Mouse (Mus musculus) liver, embryonic 13.5 days (tissue): ENCODE data around the gene Zfp575. TPM values are rescaled to one million over a fixed set of nuclear protein-coding genes. Genes with fewer than 3 reads are reported as not detected.
A peak's percentile ranks its signal among the peaks of the same experiment; 100 is the strongest.

Experiments used
- ATAC-seq: fragments of 200-750 bp; cut with Nextera tagmentation; 2 replicates; pipeline ENCODE4 v1.8.0; 2017; ENCODE audit warnings: low read depth, mild to moderate bottlenecking, moderate number of reproducible peaks, moderate library complexity
- DNase-seq: peaks from one replicate; pipeline ENCODE4 v3.0.0; 2022
- H3K27ac ChIP-seq: fragments of 300-500 bp; sonication (generic); 2 replicates; pipeline ENCODE4 v1.5.1; 2015; ENCODE audit warnings: moderate library complexity, mild to moderate bottlenecking, inconsistent platforms
- H3K27me3 ChIP-seq: fragments of 300-500 bp; sonication (generic); 2 replicates; pipeline ENCODE4 v1.6.1; 2015; ENCODE audit warnings: mild to moderate bottlenecking, inconsistent platforms
- H3K36me3 ChIP-seq: fragments of 300-500 bp; sonication (generic); 2 replicates; pipeline ENCODE4 v1.6.1; 2015; ENCODE audit warnings: mild to moderate bottlenecking, inconsistent platforms
- H3K4me1 ChIP-seq: fragments of 300-500 bp; sonication (generic); replicated peaks from 2 replicates; pipeline ENCODE4 v1.6.1; 2015; ENCODE audit warnings: inconsistent platforms
- H3K4me2 ChIP-seq: fragments of 300-500 bp; sonication (generic); 2 replicates; pipeline ENCODE4 v1.6.1; 2015; ENCODE audit warnings: inconsistent platforms, mild to moderate bottlenecking, moderate library complexity
- H3K4me3 ChIP-seq: fragments of 300-500 bp; sonication (generic); replicated peaks from 2 replicates; pipeline ENCODE4 v1.5.1; 2015; ENCODE audit warnings: mild to moderate bottlenecking, inconsistent platforms
- H3K9ac ChIP-seq: fragments of 300-500 bp; sonication (generic); 2 replicates; pipeline ENCODE4 v1.6.1; 2015; ENCODE audit warnings: mild to moderate bottlenecking, inconsistent platforms
- H3K9me3 ChIP-seq: fragments of 300-500 bp; sonication (generic); replicated peaks from 2 replicates; pipeline ENCODE4 v1.6.1; 2016; ENCODE audit warnings: inconsistent platforms
- WGBS: fragments of 180-500 bp; shearing (Covaris S2); methylation state at CpG from one replicate; pipeline ENCODE4 v1.1.7; 2015; ENCODE audit not compliant: insufficient replicate concordance; 5-methylcytosine and 5-hydroxymethylcytosine counted together
- polyA plus RNA-seq: library from polyadenylated mRNA; unstranded; fragments of >200 nt; fragmentation: Nextera tagmentation; extraction: Ambion mirVana; gene quantifications from 2 replicates; pipeline ENCODE4 v1.2.1, GENCODE M21; 2015

The Zfp575 gene
- polyA plus RNA-seq, 1 experiment from 2014 or later: 0.31 TPM

DNA sequence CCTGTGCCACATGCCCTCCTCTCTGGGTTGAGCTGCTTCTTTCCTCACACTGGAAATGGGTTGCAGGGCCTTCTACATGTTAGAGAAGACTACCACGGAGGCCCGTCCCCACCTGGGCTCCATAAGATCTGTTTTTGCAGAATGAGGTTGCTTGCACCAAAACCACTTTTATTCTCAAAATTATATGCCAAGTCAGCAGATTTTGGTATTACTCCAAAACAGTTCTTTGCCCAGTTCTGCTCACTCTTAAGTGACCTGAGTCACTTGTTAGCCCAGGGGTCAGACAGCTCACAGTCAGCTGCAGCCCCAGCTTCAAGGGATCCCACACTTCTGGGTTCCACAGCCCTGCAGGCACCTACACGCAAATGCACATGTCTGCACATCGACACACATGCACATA is 26.0 kb downstream of the Zfp575 start:
- no peak overlapping the region for H3K27ac ChIP-seq
- H3K4me2 ChIP-seq: no peak overlapping the region
- WGBS: 82% methylated on average over 4 of the region's 4 CpGs
- H3K4me1 ChIP-seq: no peaks in the 10 kb centered on the region
- H3K27me3 ChIP-seq: no peaks in the 10 kb centered on the region
- H3K9me3 ChIP-seq: no peaks in the 10 kb centered on the region
- no peak overlapping the region for H3K9ac ChIP-seq
- H3K4me3 ChIP-seq: no peak overlapping the region
- DNase-seq (no peak), ATAC-seq (no peak)
- H3K36me3 ChIP-seq: peaks cover 80% of the 10 kb centered on the region

- Histone ChIP-seq H3K9me3 (no peaks in the 10 kb centered on the region), H3K27me3 (no peaks in the 10 kb centered on the region), H3K4me2 (no peak overlapping the region), H3K4me1 (0 out of 2 replicates have a peak, but pooled peaks cover 8% of the 10 kb centered on the region), H3K36me3 (peaks cover 66% of the 10 kb centered on the region), H3K27ac (no peak overlapping the region), H3K4me3 (no peak overlapping the region), H3K9ac (no peak overlapping the region)
- 88% methylated on average over 10 of the region's 10 CpGs for WGBS
- ATAC-seq (no peak), DNase-seq (no peak)
Measured at GRCm38 (mm10) chr7:24555786-24556185, 31.7 kb downstream of the Zfp575 start.

DNA sequence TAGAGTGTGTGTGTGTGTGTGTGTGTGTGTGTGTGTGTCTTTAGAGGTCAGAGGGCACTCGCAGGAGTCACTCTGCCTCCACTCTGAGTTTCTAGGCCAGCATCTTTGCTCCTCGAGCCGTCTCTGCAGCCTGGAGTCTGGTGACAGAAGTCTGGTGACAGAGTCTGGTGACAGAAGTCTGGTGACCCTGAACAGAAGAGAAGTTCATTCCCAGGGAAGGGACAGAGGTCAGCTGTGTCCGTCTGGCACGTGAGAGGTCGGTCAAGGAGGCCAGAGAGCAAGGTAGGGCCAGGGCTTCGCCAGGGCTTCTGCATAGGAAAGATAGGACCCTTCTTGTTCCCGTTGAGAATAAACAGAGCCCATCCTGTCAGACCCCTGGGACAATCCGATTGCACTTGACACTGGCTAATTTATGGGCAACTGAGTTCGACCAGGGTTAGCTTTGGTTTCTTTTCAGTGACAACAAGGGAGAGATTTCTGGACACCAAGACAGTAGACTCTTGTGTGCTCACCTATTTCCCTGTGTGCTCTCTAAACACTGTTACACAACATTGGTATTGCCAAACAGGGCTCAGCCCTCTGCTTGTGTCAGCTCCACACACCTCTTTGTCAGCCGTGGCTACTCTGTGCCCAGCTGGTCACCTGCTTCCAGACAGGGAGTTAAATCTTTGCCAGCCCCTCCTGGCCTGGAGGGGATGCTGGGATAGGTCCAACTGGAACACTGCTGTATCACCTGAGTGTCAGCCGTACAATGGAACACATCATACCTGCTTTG is 35.3 kb downstream of the Zfp575 start:
- DNase-seq (no peak), ATAC-seq (peak; percentile 76)
- H3K4me1 ChIP-seq: peaks cover 18% of the 10 kb centered on the region
- no peaks in the 10 kb centered on the region for H3K9me3 ChIP-seq
- no peak overlapping the region for H3K9ac ChIP-seq
- no peaks in the 10 kb centered on the region for H3K27me3 ChIP-seq
- H3K27ac ChIP-seq: peak overlapping the region; percentile 50; the same call in 1 of the 2 replicates
- no peak overlapping the region for H3K4me2 ChIP-seq
- H3K4me3 ChIP-seq: no peak overlapping the region
- H3K36me3 ChIP-seq: peaks cover 60% of the 10 kb centered on the region
- 70% methylated on average over 12 of the region's 12 CpGs for WGBS

DNA sequence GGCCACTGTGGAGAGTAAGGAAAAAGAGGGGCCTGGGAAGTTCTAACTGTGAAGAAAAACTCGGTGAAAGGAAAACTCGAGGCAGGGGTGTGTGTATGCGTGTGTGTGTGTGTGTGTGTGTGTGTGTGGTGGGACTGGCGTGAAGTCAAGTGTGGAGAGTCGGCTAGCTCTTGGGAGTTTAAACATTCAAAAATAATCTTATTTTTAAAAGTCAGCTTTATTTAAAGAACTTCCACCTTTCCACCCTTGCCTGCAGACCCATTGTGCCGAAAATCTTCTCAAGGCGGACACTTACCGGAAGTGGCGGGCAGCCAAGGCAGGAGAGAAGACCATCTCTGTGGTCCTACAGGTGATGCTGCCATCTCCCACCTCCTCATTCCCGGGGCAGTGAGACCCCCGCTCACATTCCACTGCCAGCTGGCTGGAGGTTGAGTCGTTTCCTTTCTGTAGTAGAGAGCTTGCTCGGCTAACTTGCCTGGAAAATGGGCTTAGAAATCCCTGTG is 39.9 kb downstream of the Zfp575 start:
- peaks cover 28% of the 10 kb centered on the region for H3K4me1 ChIP-seq
- H3K4me2 ChIP-seq: peak overlapping the region; percentile 78
- peaks cover 33% of the 10 kb centered on the region for H3K36me3 ChIP-seq
- WGBS: 26% methylated on average over 13 of the region's 13 CpGs
- H3K27me3 ChIP-seq: no peaks in the 10 kb centered on the region
- peak overlapping the region; percentile 83 for H3K4me3 ChIP-seq
- ATAC-seq (no peak), DNase-seq (no peak)
- peak overlapping the region; percentile 68 for H3K27ac ChIP-seq
- H3K9ac ChIP-seq: peak overlapping the region; percentile 87
- 0 out of 2 replicates have a peak, but pooled peaks cover 4% of the 10 kb centered on the region for H3K9me3 ChIP-seq

GRCm38 (mm10) chr7:24546634-24547389 is 40.6 kb downstream of the Zfp575 start:
- Histone ChIP-seq H3K4me2 (peak overlapping the region; percentile 78), H3K36me3 (peaks cover 25% of the 10 kb centered on the region), H3K4me1 (peaks cover 28% of the 10 kb centered on the region), H3K27me3 (no peaks in the 10 kb centered on the region), H3K4me3 (peak overlapping the region; percentile 83), H3K9ac (peak overlapping the region; percentile 87), H3K27ac (peak overlapping the region; percentile 68), H3K9me3 (0 out of 2 replicates have a peak, but pooled peaks cover 4% of the 10 kb centered on the region)
- peak; percentile 99 for DNase-seq
- under 1% methylated on average over 57 of the region's 57 CpGs for WGBS
- ATAC-seq: peak; percentile 97

DNA sequence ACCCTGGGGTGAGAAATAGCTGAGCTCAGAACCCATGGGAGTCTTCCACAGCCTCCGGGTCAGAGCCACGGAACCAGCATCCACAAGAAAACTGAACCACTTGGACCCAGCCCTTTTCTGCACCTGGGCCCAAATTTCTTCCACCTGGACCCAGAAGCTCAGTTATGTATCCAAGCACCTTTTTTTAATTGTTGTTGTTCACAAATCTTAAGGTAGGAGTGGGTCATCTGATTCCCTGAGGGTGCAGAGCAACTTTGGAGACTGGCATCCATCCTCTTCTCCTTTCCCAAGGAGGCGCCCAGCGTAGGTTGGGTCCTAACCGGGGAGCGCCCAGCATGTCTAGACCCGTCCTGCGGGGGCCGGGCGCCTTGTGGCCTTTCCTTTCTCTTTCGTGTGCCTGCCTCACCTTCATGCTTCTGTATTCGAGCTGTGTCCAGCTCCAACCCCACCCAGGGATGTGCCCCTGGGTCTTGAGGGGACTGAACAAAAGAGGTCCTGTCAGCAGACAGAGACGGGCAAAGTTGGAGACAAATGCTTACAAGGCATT is 41.3 kb downstream of the Zfp575 start, which contains the start of the genes Pinlyp and Xrcc1:
Gene Pinlyp, minus strand, starts transcription at position 51 of the 547 bp plus-strand sequence.
Gene Xrcc1, plus strand, starts transcription at position 222 of the 547 bp plus-strand sequence.
- DNase-seq (no peak), ATAC-seq (no peak)
- peaks cover 24% of the 10 kb centered on the region for H3K4me1 ChIP-seq
- peak within 1 kb of the TSS; percentile 83 for H3K4me3 ChIP-seq
- peaks cover 22% of the 10 kb centered on the region for H3K36me3 ChIP-seq
- peak within 1 kb of the TSS; percentile 78 for H3K4me2 ChIP-seq
- peak within 1 kb of the TSS; percentile 87 for H3K9ac ChIP-seq
- H3K27me3 ChIP-seq: no peaks in the 10 kb centered on the region
- peak within 1 kb of the TSS; percentile 68 for H3K27ac ChIP-seq
- H3K9me3 ChIP-seq: 0 out of 2 replicates have a peak, but pooled peaks cover 4% of the 10 kb centered on the region
- 43% methylated on average over 13 of the region's 13 CpGs for WGBS

- DNase-seq (no peak), ATAC-seq (no peak)
Measured at GRCm38 (mm10) chr7:24544506-24544905, 42.9 kb downstream of the Zfp575 start.

DNA sequence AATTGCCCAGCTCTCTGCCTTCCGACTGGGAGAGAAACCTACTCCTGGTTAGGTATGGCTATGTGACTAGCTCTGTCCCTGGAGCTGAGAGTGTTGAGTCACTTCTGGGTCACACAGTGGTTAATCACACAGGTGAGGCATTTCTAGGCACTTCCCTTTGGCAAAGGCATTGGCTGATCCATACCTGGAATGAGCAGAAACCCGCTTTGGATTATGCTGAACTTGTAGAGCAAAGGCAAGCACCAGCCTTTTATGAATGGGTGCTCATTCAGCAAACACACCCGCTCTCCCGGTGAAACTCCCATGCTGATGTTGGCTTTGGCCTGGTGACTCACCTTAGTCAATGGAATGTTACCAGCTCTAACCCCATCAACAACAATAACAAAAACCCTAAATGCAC is 47.8 kb downstream of the Zfp575 start:
- DNase-seq (no peak), ATAC-seq (no peak)
- Histone ChIP-seq H3K4me3 (no peak overlapping the region), H3K4me1 (peaks cover 6% of the 10 kb centered on the region), H3K36me3 (no peaks in the 10 kb centered on the region), H3K9me3 (0 out of 2 replicates have a peak, but pooled peaks cover 2% of the 10 kb centered on the region), H3K27ac (no peak overlapping the region), H3K9ac (no peak overlapping the region), H3K27me3 (no peaks in the 10 kb centered on the region), H3K4me2 (no peak overlapping the region)
- 78% methylated on average over 4 of the region's 4 CpGs for WGBS

More at GRCm38 (mm10) chr7:24544506-24544905, 42.9 kb downstream of the Zfp575 start:
- peaks cover 26% of the 10 kb centered on the region for H3K4me1 ChIP-seq
- 0 out of 2 replicates have a peak, but pooled peaks cover 4% of the 10 kb centered on the region for H3K9me3 ChIP-seq
- no peaks in the 10 kb centered on the region for H3K27me3 ChIP-seq
- no peak overlapping the region for H3K4me3 ChIP-seq
- H3K9ac ChIP-seq: no peak overlapping the region
- H3K36me3 ChIP-seq: peaks cover 10% of the 10 kb centered on the region; the same call in 1 of the 2 replicates
- WGBS: 50% methylated on average over 2 of the region's 2 CpGs
- no peak overlapping the region for H3K4me2 ChIP-seq
- no peak overlapping the region for H3K27ac ChIP-seq

DNA sequence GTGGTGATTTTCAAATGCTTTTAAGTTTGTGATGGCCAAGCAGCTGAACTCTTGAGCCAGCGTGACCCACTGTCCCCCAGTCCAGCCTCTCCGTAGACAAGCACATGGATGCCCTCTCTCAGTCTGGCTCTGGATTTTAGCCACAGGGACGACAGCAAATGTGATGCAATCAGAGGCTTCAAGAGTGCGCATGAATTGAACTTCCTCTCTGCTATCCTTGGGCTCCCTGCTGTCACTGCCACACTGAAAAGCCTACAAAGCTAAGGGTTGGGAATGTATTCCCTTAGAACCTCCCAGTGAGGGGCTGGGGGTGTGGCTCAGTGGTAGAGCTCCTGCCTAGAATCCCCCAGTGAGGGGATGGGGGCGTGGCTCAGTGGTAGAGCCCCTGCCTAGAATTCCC is 48.7 kb downstream of the Zfp575 start:
- no peak overlapping the region for H3K4me2 ChIP-seq
- H3K9me3 ChIP-seq: no peaks in the 10 kb centered on the region
- H3K36me3 ChIP-seq: peaks cover 9% of the 10 kb centered on the region
- H3K4me3 ChIP-seq: no peak overlapping the region
- H3K27ac ChIP-seq: no peak overlapping the region
- H3K4me1 ChIP-seq: peaks cover 6% of the 10 kb centered on the region
- H3K9ac ChIP-seq: no peak overlapping the region
- WGBS: 45% methylated on average over 5 of the region's 5 CpGs
- no peak for DNase-seq
- ATAC-seq: no peak
- H3K27me3 ChIP-seq: no peaks in the 10 kb centered on the region

DNA sequence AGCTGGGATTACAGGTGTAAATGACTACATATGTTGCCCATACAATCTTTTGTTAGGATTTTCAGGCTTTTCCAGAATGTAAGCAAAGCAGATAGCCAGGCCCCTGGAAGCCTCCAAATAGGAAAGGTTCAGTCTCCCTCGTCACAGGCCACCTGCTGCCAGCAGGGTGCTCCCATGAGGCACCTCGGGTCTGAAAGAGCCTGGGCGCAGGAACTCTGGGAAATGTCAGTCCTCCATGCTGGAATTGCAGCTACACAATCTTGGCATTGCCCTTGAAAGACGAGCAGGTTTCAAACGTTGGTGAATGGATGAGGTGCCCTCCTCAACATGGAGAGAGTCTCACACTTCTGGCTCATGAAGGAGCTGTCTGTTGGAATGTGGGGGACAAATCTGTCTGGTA is 49.3 kb downstream of the Zfp575 start:
- no peak for DNase-seq
- H3K9me3 ChIP-seq: no peaks in the 10 kb centered on the region
- 30% methylated on average over 5 of the region's 5 CpGs for WGBS

DNA sequence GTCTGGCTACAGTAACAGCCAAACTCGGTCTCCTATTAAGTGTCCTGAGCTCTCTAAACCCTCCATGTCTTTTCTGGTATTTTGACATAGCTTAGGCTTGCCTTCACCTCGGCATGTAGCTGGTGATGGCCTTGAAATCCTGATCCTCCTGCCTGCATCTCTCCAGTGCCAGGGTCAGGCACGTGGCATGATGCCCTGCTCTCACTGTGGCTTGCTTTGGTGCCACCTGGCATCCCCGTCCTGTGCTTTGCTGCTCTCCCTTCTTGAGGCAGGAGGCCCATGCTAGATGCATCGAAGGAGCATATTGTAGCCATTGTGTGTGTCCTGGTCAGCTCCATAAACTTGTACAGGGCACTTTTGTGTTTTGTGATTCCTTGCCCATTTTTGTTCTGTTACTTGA is 49.9 kb downstream of the Zfp575 start:
- no peak overlapping the region for H3K4me3 ChIP-seq
- no peak overlapping the region for H3K4me2 ChIP-seq
- DNase-seq (no peak), ATAC-seq (no peak)
- H3K4me1 ChIP-seq: peaks cover 7% of the 10 kb centered on the region
- H3K27me3 ChIP-seq: no peaks in the 10 kb centered on the region
- H3K36me3 ChIP-seq: peaks cover 17% of the 10 kb centered on the region
- H3K9me3 ChIP-seq: no peaks in the 10 kb centered on the region
- whole genome bisulfite sequencing: 65% methylated on average over 5 of the region's 5 CpGs
- no peak overlapping the region for H3K27ac ChIP-seq
- H3K9ac ChIP-seq: no peak overlapping the region

More for the DNA sequence above, 49.3 kb downstream of the Zfp575 start:
- H3K27me3 ChIP-seq: no peaks in the 10 kb centered on the region
- H3K4me2 ChIP-seq: no peak overlapping the region
- no peak overlapping the region for H3K9ac ChIP-seq
- H3K4me3 ChIP-seq: no peak overlapping the region
- H3K4me1 ChIP-seq: peaks cover 6% of the 10 kb centered on the region
- H3K36me3 ChIP-seq: peaks cover 14% of the 10 kb centered on the region
- no peak overlapping the region for H3K27ac ChIP-seq
- no peak for ATAC-seq
